Mouse (Mus musculus): ENCODE data around the gene H2afx.

DNA sequence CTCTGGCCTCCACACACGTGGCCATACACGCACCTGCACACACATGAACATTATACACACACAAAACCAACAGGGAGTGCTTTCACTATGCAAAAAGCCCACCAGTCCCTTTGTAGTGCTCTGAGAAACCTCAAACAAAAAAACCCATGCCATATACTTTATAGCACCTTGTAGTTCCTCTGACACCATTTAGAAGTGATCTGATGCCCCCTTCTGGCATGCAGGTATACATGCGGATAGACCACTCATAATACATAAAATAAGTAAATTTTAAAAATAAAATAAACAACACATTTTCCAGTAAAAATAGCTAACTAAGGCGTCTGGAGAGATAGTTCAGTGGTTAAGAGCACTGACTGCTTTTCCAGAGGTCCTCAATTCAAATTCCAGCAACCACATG, 22.7 kb downstream of the H2afx start:
- TF ChIP-seq POLR2A (IDR thresholded peaks at IDR 0.05; ENCODE audit: borderline replicate concordance, control insufficient read depth, low read depth, low read length), result no peak
- no peak for TF ChIP-seq CTCF (IDR thresholded peaks at IDR 0.05; ENCODE audit: control insufficient read depth, insufficient read depth, low read length)
